Mouse (Mus musculus) c-Kit-positive CD71-negative TER-119-negative erythroid progenitor cells, embryonic 14.5 days (primary cell): ENCODE measurements at regions not wholly inside any gene's neighbourhood (a gene's known extent, or its start where the extent isn't known, plus 50 kb on each side); places are given as distances from the start of the nearest gene placed in this dataset.

Source experiments
- DNase-seq: peaks from one replicate; pipeline ENCODE4 v3.0.0-alpha.2; 2013; ENCODE audit warnings: low read depth

GRCm38 (mm10) chr3:45523281-45523680 is 145.1 kb downstream of the Pcdh10 start:
- DNase-seq: no peak

DNA sequence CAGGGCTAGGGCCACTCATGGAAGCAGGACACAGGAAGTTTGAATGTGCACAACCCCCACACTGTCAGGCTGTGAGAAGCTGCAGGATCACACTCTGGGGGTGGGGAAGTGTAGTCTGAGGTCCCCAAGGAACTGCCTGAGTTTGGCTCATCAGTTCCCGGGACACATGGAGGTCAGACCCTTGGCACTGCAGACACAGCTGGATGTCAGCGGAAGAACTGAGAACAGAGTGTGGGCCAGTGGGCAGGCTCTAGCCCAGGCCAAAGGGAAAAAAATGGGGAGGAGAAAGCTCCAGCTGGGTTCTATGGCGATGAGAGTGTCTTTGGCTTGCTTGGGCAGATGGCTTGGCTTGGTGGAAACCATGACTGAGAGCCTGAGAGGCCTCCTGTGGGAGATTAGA is 168.9 kb downstream of the Pcdh10 start:
- DNase-seq: no peak

DNA sequence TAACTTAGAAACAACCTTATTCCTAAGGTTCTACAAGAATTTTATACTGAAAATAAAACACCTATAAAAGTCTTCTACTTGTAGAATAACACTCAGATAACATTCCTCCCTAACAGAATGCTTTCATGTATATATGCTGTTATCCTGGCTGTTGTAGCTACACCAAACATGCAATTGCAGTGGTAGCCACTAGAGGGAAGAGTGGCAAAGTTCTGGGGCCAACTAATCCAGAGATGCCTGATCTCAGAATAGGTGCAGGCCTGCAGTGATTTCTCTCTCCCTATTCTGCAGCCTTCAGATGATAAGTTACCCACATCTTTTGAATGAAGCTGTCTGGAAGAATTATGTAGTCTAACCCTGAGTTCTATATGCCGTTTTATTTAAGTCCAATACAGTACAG is 177.5 kb downstream of the Pcdh10 start:
- DNase-seq: peak; percentile 5

DNA sequence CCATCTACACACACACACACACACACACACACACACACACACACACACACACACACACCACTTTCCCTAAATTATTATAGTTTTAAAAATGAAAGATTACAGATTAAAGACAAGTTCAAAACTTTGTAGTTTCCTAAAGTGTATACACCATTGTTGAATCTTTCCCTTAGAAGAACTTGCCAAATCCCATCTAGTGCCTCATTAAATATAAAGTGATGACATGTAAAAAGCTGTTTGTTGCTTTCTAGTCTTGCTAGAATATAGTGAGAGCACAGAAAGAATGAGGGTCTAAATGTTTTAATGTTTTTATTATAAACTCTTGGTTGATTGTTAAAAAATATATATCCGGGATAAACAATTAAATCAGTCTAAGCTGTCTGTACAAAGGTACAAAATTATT is 194.8 kb downstream of the Pcdh10 start:
- DNase-seq: no peak

DNA sequence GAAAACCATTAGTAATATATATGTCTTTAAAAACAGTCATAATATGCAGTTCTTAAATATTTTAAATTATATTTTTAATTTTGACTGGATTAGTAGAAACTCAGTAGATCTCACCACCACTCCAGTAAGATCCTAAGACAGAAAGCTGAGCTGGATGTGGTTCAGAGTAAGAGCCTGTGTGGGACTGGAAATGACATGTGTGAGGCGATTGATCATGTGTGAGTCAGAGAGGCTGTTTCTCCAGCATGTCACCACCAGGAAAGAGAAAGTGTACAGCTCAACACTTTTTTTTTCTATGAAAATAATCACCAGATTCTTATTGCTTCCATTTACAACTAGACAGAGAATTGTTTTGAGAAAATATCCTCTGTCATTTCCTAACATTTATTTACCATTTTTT is 198.8 kb downstream of the Pcdh10 start:
- no peak for DNase-seq

DNA sequence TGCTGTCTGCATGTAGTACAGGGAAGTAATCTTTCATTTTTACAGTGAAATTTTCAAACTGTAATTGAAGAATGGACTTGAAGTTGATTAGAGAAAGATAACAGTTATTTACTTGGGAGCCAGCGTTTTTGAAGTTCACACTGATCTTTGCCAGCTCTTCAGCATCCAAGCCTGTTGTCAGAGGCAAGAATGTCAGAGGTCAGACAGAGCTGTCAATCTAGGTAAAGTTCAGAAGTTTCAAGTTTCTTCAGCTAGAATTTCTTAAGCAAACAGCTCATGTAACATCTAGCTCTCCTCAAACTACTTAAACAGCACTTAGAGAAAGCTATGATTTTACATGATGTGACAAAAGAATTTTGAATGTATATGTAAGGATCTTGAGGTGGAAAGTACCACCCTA is 215.4 kb downstream of the Pcdh10 start:
- no peak for DNase-seq

DNA sequence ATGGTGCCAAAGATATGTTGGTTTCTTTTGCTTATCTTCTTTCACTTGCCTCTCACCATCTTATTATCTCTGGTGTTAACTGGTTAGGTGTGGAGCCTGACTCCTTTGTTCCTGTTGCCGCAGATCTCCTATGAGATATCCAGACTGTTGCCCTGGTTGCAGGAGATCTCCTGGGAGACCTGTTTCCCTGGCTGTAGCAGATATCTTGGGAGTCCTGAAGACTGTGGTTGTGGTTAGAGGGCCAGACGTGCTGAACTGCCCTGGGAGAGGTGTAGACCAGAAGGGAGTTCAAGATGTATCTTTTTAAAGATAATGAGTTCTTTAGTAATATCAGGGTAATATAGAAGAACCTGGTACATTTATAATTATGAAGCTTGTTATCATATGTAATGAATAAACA is 224.1 kb downstream of the Pcdh10 start:
- no peak for DNase-seq

GRCm38 (mm10) chr3:45603151-45603550 is 225.0 kb downstream of the Pcdh10 start:
- DNase-seq: no peak

DNA sequence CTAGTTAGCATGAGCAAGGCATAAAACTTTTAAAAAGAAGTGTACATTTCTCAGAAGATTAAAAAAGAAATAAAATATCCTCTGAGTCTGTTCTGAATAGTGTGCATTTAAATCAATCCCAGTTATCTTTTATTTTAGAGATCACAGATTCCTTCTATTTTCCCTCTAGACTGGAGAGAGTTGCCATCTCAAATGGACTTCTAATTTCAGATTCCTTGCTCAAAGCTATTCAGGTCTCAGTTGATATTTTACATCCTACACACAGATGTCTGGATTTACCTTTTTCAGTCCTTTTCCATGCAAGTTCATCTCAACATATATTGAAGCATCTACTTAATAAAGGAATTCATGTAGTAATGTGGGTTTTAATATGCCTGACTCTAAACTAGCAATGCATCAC is 242.5 kb downstream of the Pcdh10 start:
- no peak for DNase-seq

DNA sequence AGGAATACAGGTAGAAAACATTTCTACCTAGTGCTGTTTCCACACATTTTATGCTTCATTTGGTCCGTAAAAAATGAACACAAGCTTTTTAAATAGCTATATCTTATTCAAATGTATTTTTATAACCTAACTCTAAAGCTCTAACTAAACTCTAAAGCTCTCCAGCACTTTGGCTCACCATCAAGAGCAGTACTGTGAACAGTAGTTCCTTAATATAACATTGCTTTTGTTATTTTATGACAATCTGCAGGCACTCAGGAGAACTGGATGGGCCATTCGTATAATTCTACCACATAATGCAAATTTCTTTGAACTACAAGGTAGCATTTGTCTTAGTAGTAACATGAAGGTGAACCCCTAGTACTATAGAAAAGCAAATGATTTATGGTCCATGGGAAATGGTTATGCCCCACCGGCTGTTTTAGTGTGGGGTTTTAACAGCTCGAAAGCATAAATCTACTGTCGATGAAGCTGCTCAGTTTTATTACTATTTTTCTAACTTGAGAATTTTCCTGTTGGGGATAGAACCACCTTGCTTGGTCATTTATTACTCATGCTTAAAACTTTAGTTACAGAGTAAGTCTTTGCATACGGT is 267.8 kb downstream of the Pcdh10 start:
- DNase-seq: no peak

DNA sequence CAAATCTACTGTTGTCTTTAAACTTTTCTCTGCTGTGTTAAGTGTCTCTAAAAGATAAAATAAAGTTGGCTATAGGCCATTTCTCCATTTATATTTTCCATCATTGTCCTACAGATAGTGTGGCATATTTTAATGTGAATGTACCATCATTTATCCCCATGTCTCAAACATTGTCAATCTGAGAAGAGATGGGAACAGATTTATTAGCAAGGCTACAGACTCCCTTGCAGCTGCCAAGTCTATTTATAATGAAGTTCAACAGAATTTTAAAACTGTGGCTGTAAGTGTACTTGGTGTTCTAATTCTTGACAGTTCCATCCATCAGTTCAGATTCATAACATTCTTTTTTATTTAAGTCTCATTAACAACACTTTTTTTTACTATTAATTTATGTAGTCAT is 271.2 kb downstream of the Pcdh10 start:
- no peak for DNase-seq

GRCm38 (mm10) chr3:45657023-45657422 is 278.8 kb downstream of the Pcdh10 start:
- DNase-seq: no peak

DNA sequence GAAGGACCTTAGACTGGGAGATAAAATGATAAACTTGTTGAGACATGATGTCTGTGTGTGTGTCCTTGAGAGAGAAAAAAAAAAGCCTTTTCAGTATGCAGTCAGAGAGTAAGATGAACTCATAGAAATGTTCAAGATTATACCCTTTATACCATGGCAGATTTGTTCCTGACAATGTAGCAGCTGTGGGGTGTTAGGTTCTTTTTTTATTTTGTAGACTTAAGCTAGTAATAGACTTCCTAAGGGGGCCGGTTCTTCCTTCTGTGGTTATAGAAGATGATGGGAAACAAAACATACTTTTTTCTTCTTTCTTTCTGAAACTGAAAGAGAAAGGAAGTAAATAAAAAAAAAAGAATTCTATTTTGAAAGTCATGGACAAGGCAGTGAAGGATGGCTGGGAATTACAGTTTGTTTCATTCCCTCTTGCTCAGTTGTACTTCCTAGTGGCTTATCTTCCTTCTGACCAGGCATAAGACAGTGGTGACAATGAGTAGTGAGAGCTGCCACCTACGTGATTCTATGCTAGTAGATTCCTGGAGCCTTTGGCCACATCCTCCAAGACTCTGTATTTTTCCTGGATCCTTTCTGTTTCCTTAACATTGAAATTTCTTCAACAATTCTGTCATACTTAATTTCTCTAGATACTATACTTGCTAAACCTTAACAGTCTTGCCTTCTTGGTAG is 280.0 kb downstream of the Pcdh10 start:
- no peak for DNase-seq

DNA sequence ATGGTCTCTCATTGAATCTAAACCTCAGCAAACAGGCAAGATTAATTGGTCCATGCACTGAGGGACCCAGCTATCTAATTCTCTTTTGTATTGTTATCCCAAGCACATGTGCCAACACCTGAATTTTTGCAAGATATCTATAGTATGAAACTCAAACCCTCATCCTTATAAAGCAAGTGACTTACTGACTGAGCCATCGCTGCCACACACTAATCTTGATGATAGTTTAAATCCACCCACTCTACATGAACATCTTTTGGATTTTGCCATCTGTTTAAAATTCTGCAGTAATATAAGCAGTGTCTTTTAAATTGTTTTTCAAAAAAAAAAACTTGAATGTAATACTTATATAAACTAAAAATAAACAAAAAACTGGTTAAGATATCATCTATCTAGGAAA is 280.9 kb downstream of the Pcdh10 start:
- no peak for DNase-seq

GRCm38 (mm10) chr3:45670434-45670833 is 292.2 kb downstream of the Pcdh10 start:
- no peak for DNase-seq

DNA sequence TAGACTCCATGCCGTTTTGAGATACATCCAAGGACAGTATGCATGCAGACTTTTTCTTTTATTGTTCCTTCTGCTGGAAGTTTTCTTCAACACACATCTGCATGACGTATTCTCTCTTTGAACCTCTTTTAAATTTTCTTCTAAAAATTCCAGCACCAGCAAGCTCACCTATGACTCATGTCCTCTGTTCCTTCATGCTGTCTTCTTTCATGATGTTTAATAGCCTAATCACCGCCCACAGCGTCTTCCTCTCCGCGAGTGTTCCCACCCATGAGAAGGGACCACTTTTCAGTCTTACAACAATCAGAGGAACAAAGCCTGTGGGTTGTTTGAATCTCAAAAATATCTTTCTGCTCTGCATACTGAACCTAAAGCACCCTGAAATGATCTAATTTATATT is 299.5 kb downstream of the Pcdh10 start:
- DNase-seq: no peak

DNA sequence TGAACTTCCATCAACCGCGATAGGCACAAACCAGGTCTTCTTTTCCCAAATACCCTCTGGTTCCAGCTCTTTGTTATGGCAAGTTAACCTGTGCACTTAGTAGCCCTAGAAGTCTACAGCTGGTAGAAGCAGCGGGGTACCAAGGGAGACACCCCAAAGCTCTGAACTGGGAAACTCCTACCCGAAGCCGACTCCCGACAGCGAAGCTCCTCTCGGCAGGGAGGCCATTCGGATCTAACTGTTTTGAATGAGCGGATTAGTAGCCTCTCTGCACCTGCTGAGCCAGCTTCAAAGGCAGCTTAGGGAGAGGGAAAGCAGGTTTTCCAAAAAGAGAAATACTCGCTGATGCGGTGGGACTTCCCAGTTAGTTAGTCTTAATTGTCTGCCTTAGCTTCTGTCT is 303.2 kb downstream of the Pcdh10 start:
- no peak for DNase-seq

GRCm38 (mm10) chr3:45707891-45708290 is 329.7 kb downstream of the Pcdh10 start:
- DNase-seq: no peak
